Mouse (Mus musculus) induced T-regulatory cell, adult 2 months (primary cell): Measurements from ENCODE around the gene Kmt2b.

ENCODE experiments used
- DNase-seq: peaks from one replicate; pipeline ENCODE4 v3.0.0-alpha.2; 2012; ENCODE audit warnings: low read depth

Gene Kmt2b

GRCm38 (mm10) chr7:30588676-30589434, at the start of gene Kmt2b:
TSS of gene Kmt2b (minus strand) at chr7:30588726.
- DNase-seq, result peak; percentile 94

DNA sequence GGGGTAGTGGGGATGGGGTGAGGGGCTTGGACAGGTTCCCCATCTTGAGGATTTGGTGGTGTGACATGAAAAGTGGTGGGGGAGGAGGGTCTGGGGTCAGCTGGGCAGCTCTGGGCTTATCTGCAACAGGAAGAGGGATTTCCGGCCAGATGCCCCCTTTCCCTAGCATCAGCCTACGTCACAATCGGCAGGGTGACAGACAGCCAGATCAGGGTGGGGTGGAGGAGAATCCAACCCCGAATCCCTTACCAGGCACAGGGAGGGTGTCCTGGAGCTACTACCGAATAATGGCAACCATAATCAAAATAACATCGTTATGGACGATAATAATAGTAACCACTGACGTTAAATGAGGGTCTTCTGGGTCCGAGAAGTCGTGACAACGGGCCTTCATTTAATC, 47.9 kb upstream of the Kmt2b start:
- no peak for DNase-seq

GRCm38 (mm10) chr7:30635752-30636151, 47.2 kb upstream of the Kmt2b start, which contains the start of gene Etv2:
TSS of gene Etv2 (minus strand) at chr7:30635852.
- no peak for DNase-seq

GRCm38 (mm10) chr7:30634621-30635020, 46.1 kb upstream of the Kmt2b start:
- peak; percentile 75 for DNase-seq

DNA sequence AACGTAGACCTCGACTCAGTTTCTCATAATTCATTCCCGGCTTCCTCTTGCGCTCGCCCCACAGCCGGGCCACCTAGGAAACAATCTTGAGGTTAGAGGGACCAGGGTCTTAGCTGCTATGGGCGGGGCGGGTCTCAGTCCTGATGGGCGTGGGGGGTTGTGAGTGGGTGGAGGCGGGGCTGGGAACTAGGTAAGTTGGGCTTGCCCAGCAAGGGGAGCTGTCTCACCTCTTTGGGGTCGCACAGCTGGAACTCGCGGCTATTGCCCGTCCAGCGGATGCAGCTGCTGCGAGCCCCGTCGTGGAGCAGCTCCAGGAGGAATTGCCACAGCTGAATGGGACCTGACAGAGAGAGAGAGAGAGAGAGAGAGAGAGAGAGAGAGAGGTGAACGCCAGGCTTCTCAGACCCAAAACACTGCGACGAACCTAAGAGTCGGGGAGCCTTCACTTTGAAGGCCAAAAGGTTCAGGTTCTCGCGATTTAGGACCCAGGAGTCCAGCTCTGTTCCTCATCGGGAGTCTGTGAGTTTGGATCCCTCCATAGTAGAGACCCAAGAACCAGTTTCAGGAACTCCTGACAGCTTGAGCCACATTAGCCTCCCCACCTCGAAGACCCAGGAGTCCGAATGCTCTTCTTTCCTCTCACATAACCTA, 45.4 kb upstream of the Kmt2b start:
- DNase-seq, result no peak

- DNase-seq, result no peak
These were observed 40.5 kb upstream of the Kmt2b start for GRCm38 (mm10) chr7:30629013-30629412.

- DNase-seq, result no peak
These were observed 38.1 kb upstream of the Kmt2b start for GRCm38 (mm10) chr7:30626647-30627046.

- peak; percentile 96 for DNase-seq
These were observed 37.2 kb upstream of the Kmt2b start, which contains the start of gene Cox6b1 for GRCm38 (mm10) chr7:30625530-30626384. TSS of gene Cox6b1 (minus strand) at chr7:30626151.

DNA sequence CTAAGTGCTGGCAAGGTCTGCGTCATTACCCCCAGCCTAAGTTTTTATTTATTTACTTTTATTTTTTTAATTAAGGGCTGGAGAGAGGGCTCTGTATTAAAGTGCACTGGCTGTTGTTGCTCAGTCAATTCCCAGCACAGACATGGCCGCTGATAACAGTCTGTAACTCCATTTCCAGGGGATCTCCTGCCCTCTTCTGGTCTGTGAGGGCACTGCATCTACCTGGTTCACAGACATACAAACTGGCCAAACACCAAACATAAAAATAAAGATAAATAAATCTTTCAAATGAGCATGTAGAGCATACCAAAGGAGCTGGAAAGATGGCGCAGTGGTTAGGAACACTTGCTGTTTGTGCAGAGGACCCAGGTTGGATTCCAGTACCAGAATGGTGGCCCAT, 30.7 kb upstream of the Kmt2b start:
- DNase-seq, result peak; percentile 61

DNA sequence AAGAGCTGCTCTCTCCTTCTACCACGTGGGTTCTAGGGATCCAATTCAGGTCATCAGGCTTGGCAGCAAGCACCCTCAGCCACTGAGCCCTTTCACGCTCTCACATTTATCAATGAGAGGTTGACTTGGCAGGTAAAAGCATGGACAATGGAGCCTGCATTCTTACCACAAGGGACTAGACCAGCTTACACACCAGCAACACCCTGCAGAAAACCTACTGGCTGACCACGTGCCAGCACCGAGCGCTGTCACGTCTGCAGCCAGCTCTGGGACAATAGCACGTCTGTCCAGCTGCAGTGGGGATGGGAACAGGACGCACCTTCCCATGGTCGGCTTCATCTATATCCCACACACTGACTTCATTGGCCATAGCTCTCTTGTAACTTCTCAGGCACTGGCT, 30.1 kb upstream of the Kmt2b start:
- DNase-seq, result no peak

GRCm38 (mm10) chr7:30615049-30615760, 26.7 kb upstream of the Kmt2b start:
- DNase-seq, result no peak

- DNase-seq, result peak; percentile 63
These were observed 25.9 kb upstream of the Kmt2b start for GRCm38 (mm10) chr7:30614454-30614853.

DNA sequence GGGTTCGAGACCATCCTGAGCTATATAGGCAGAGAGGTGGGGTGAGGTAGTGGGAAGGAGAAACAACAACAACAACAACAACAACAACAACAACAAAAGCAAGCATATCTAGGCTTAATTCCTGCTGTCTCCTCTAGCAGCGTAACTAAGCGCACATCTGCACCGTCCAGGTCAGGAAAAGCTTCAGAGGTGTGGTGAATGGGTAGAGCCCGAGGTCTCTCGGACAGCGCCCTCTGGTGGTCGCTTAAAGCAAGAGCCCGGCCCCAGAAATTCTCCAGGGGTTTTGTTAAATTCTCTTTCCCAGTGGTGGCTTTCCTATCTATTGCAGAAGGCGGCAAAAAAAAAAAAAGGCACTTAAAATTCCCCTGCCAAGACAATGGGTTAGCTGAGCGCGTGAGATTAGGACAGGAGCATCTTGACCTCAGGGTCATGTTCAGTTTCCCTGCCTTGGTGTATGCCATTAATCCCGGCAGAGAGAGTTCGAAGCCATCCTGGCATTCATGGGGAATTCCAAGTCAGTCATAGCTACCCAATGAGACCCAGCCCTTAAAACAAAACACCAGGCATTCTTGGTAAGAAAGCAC, 25.1 kb upstream of the Kmt2b start:
- DNase-seq, result peak; percentile 87

GRCm38 (mm10) chr7:30612654-30613402, 24.3 kb upstream of the Kmt2b start, which contains the start of gene Upk1a:
TSS of gene Upk1a (minus strand) at chr7:30612847.
- no peak for DNase-seq

GRCm38 (mm10) chr7:30610043-30610442, 21.5 kb upstream of the Kmt2b start:
- DNase-seq, result no peak

GRCm38 (mm10) chr7:30608476-30608875, 19.9 kb upstream of the Kmt2b start:
- DNase-seq, result no peak

DNA sequence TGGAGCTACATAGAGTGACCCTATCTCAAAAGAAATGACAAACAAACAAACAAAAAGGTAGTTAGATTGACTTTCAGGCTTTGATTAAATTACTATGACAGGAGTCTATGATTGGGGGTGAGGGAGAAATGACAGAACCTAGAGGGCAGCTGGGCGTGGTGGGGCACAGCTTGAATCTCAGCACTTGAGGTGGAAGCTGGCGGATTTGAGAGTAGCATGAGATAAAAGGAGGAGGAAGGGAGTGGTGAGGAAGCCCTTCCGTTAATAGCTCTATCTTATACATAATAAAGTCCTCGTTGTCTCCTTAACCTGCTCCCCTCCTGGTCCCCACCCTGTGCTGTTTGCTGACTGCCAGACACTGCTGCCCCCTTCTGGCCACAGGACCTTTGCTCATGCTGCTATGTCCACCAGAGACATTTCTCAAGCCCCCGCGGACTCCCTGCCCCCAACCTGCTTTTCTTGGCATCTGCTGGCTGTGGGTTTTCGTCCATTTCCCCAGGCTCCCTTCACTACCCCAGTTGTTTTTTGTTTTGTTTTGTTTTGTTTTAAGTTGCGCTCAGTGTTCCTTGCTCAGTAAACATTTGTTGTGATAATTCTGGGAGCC, 19.3 kb upstream of the Kmt2b start:
- peak; percentile 88 for DNase-seq

DNA sequence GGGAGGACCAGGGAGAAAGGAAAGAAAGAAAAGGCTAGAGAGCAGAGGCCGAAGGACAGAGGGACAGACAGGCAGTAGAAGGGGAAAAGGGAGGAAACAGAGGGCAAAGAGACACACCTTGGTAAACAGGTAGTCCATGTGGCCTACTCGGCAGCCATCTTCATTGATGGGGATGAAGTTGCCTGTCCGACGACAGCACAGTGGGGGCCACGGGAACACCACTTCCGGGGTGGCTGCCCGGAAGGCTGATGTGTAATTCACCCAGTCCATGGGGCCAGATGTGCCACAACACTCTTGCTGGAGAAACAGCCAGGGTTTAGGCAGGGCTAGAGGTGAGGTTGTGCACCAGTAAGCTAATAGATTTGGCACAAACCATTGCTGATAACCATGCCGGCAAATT, 16.4 kb upstream of the Kmt2b start:
- DNase-seq, result no peak

DNA sequence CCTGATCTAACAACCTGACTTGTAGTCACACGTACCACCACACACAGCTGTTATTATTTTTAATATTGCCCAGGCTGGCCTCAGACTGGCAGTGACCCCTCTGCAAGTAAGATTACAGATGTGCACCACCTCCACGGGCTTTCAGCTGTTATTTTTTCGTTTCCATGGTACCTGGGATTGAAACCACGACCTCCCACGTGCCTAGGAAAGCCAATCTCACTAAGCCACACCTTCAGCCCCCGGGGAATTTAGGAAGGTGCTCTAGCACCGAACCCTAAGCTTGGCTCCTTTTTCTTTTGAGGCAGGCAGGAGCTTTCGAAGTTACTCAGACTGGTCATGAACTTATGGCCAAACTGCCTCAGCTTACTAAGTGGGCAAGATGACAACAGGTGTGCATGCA, 15.9 kb upstream of the Kmt2b start:
- no peak for DNase-seq

GRCm38 (mm10) chr7:30602583-30602982, 14.1 kb upstream of the Kmt2b start:
- no peak for DNase-seq
